8 mouse cellular contexts compared by ENCODE assay signal in genomic region chr3:85573864-85574830, GRCm38 (mm10). TPM values are rescaled to one million over a fixed set of nuclear protein-coding genes. Genes with fewer than 3 reads are reported as not detected.
DNase-seq lines count a peak whose midpoint lies in the region; ATAC-seq lines count a peak whose summit lies in the region.

Gene Gatb, plus strand, starts transcription at chr3:85574119.

- peak; percentile 97 for ATAC-seq in megakaryocyte progenitor cell, adult 5-6 weeks (replicated peaks; ENCODE audit: poor library complexity)

- DNase-seq in adipocyte (ENCODE audit: low spot score) = peak; percentile 100
- DNase-seq in embryo, embryonic 10 days (ENCODE audit: low spot score) = peak; percentile 98
- peak; percentile 100 for DNase-seq in gastrocnemius, postnatal 10 days
- peak; percentile 98 for DNase-seq in induced T-regulatory cell, adult 2 months (ENCODE audit: low read depth)
- peak; percentile 96 to 99 for DNase-seq in left cerebral cortex, adult 9 months (ENCODE audit: low spot score in 2 of 2)
- peak; percentile 100 for DNase-seq in right cerebral cortex, postnatal 14 days
- peak; percentile 97 to 99 for DNase-seq in urinary bladder, postnatal 36 days (ENCODE audit: low spot score in 2 of 2)

RNA-seq across cellular contexts. Expression of gene Gatb, which starts in this region (rescaled TPM):
- 10 to 100 TPM; 13.6 to 13.8 TPM for total RNA-seq in gastrocnemius, postnatal 10 days (2021)
- 7.7 and 9.3 TPM in 2 replicates for total RNA-seq in megakaryocyte progenitor cell, adult 5-6 weeks (2015)
- total RNA-seq in megakaryocyte progenitor cell, adult 5-6 weeks (2017) = 12.2 and 14.3 TPM in 2 replicates

Comparison
In these comparisons a context has a peak if more than half of its experiments do, and no peak if none do; other contexts are left out.
1. Peak in every context shown above with its lines: DNase-seq and ATAC-seq.